Mouse (Mus musculus): Measurements from ENCODE around the gene Lsm14a.

- TF ChIP-seq CTCF (IDR thresholded peaks at IDR 0.05; ENCODE audit: low read depth) (no peak), EP300 (IDR thresholded peaks at IDR 0.05; ENCODE audit: low read depth) (no peak)
Measured at GRCm38 (mm10) chr7:34305454-34305853, 87.7 kb downstream of the Lsm14a start.
